Mouse (Mus musculus): ENCODE data around the gene Slc25a38. TPM values are rescaled to one million over a fixed set of nuclear protein-coding genes. Genes with fewer than 3 reads are reported as not detected.

The Slc25a38 gene
- polyA plus RNA-seq, 1 experiment from 2014 or later: 138 TPM

DNA sequence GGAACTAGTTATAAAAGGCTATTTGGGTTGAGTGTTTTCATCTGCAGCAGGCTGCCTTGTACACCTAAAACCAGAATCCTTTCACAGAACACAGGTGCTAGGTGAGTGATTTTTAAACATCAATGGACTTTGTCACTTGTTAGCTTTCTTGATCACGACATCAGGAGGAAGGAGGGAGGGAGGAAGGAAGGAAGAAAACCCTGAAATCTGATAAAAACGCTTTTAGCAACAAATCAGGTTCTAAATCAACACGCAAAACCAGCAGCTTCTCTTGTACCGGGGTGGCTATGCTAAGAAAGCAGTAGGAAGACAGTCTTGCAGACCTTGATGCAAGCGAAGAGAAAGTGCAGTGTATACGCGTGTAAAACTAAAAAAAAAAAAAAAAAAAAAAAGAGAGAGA lies 30.3 kb upstream of the Slc25a38 start:
- Histone ChIP-seq H3K36me3 (ENCODE audit: control insufficient read depth, insufficient read depth, low read length) (no peaks in the 10 kb centered on the region), H3K4me1 (replicated peaks; ENCODE audit: control insufficient read depth, insufficient read depth, low read length) (no peaks in the 10 kb centered on the region), H3K27ac (ENCODE audit: low read depth, low read length) (no peak overlapping the region), H3K27me3 (replicated peaks; ENCODE audit: control insufficient read depth, insufficient read depth, low read length) (no peaks in the 10 kb centered on the region), H3K9me3 (ENCODE audit: control insufficient read depth, low read length) (no peaks in the 10 kb centered on the region), H3K4me2 (no peak overlapping the region), H3K4me3 (ENCODE audit: low read depth, low read length) (no peak overlapping the region), H3K9ac (ENCODE audit: low read depth, low read length) (no peak overlapping the region)
- 59% methylated on average over 7 of the region's 7 CpGs for WGBS
- ATAC-seq (replicated peaks; ENCODE audit: low FRiP score) (no peak), DNase-seq (ENCODE audit: low spot score) (no peak)

DNA sequence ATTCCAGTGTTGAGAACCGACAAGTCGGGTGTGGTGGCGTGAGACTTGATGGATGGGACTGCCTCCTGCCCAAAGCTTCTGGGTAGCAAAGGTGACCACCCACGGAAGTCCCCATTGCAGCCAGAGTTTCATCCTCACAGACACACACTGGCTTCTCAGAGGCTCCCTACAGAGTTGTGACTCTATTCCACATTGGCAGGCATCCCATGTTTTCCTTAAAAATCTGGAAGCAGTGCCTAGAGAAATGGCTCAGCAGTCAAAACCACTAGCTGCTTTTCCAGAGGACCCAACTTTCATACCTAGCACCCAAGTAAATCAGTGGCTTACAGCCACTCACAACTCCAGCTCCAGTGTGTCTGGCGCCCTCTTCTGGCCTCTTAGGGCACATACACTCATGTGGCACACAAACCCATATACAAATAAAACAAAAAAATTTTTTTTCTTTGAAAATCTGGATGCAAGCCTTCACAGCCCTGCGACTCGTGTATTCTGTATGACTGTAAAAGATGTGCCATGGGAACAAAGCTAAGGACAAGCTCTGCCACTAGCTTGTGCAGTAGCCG lies 29.5 kb upstream of the Slc25a38 start:
- Histone ChIP-seq H3K4me3 (ENCODE audit: low read depth, low read length) (no peak overlapping the region), H3K9me3 (ENCODE audit: control insufficient read depth, low read length) (no peaks in the 10 kb centered on the region), H3K27ac (ENCODE audit: low read depth, low read length) (no peak overlapping the region), H3K27me3 (replicated peaks; ENCODE audit: control insufficient read depth, insufficient read depth, low read length) (no peaks in the 10 kb centered on the region), H3K4me2 (no peak overlapping the region), H3K4me1 (replicated peaks; ENCODE audit: control insufficient read depth, insufficient read depth, low read length) (no peaks in the 10 kb centered on the region), H3K36me3 (ENCODE audit: control insufficient read depth, insufficient read depth, low read length) (no peaks in the 10 kb centered on the region), H3K9ac (ENCODE audit: low read depth, low read length) (no peak overlapping the region)
- WGBS: 76% methylated on average over 8 of the region's 8 CpGs
- ATAC-seq (replicated peaks; ENCODE audit: low FRiP score): no peak
- DNase-seq (ENCODE audit: low spot score): no peak

DNA sequence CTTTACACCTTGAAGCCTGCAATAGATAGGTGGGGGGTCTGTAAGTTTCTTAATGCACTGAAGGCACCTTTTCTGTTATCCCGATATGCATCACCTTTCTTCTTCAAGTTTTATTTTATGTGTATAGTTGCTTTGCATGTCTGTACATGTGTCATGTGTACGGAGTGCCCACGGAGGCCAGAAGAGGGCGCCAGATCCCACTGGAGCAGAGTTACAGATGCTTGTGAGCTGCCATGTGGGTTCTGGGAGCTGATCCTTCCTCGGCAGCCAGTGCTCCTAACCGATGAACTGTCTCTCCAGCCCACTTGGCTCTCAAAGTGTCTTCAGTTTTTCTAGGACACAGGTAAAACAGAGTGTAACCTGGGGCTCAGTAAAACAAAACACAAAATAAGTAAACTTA lies 28.9 kb upstream of the Slc25a38 start:
- Histone ChIP-seq H3K4me2 (no peak overlapping the region), H3K4me1 (replicated peaks; ENCODE audit: control insufficient read depth, insufficient read depth, low read length) (no peaks in the 10 kb centered on the region), H3K27me3 (replicated peaks; ENCODE audit: control insufficient read depth, insufficient read depth, low read length) (no peaks in the 10 kb centered on the region), H3K9ac (ENCODE audit: low read depth, low read length) (no peak overlapping the region), H3K36me3 (ENCODE audit: control insufficient read depth, insufficient read depth, low read length) (no peaks in the 10 kb centered on the region), H3K27ac (ENCODE audit: low read depth, low read length) (no peak overlapping the region), H3K9me3 (ENCODE audit: control insufficient read depth, low read length) (no peaks in the 10 kb centered on the region), H3K4me3 (ENCODE audit: low read depth, low read length) (no peak overlapping the region)
- DNase-seq (ENCODE audit: low spot score): no peak
- WGBS: 70% methylated on average over 6 of the region's 6 CpGs
- ATAC-seq (replicated peaks; ENCODE audit: low FRiP score): no peak

DNA sequence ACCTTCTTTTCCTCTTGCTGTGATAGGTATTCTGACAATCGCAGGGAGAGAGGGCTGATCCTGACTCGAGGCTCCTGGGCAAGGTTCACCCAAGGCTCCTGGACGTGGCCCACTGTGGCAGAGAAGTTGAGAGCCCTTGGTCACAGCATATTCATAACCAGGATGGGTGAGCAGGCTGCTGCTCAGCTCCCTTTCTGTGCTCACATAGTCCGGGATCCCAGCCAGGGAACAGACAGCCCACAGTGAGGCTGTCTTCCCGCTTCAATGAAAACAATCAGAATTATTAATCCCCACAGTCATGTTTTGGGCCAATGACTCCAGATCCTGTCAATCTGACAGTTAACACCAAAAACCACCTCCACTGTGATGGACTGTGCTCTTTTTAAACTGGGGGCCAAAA lies 28.2 kb upstream of the Slc25a38 start:
- DNase-seq (ENCODE audit: low spot score) (no peak), ATAC-seq (replicated peaks; ENCODE audit: low FRiP score) (no peak)
- Histone ChIP-seq H3K36me3 (ENCODE audit: control insufficient read depth, insufficient read depth, low read length) (no peaks in the 10 kb centered on the region), H3K9me3 (ENCODE audit: control insufficient read depth, low read length) (no peaks in the 10 kb centered on the region), H3K9ac (ENCODE audit: low read depth, low read length) (no peak overlapping the region), H3K27ac (ENCODE audit: low read depth, low read length) (no peak overlapping the region), H3K4me1 (replicated peaks; ENCODE audit: control insufficient read depth, insufficient read depth, low read length) (no peaks in the 10 kb centered on the region), H3K4me2 (no peak overlapping the region), H3K27me3 (replicated peaks; ENCODE audit: control insufficient read depth, insufficient read depth, low read length) (no peaks in the 10 kb centered on the region), H3K4me3 (ENCODE audit: low read depth, low read length) (no peak overlapping the region)
- 79% methylated on average over 5 of the region's 5 CpGs for WGBS

DNA sequence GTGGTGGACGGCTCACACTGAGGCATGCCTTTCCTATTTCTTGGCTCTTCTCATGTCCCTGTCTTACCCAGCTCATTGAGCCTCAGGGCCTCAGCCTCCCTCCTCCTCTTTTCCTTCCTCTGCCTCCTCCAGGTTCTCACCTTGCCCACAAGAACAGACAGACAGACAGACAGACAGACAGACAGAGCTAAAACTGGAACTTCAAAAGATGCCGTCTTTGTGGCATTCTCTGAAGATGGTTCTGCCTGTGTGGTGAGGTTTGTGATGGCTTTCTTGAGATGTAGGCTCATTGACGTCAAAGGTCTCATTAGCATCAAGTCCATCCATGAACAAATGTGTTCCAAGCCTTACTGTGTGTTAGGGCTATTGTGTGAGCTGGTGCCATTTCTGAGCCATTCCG lies 27.5 kb upstream of the Slc25a38 start:
- 73% methylated on average over 4 of the region's 4 CpGs for WGBS

DNA sequence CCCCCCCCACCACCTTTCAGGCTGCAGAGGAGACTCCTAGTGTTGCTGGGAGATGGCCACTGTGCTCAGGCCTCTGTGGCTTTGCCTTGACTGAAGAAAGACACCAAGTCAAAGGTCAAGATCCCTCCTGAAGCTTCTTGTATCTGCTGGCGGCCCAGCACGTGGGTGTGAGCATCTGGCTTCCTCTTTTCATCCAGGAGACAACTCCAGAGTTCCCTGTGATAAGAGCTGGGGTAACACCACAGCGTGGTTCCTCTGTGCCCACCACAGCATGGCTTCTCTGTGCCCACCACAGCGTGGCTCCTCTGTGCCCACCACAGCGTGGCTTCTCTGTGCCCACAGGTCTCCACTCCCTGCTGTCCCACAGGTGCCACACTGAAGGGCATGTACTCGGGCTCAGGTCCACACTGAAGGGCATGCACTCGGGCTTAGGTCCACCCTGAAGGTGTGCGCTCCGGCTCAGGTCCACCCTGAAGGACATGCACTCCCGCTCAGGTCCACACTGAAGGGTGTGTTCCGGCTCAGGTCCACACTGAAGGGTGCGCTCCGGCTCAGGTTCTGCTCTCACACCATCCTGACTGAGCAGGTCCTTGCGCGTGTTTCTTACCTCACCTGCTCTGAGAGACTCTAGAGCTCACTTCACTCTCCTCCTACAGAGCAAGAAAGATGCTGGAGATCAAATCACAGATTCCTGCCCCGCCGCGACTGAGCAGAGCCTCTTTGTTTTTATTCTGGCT lies 26.8 kb upstream of the Slc25a38 start:
- Histone ChIP-seq H3K9me3 (ENCODE audit: control insufficient read depth, low read length) (no peaks in the 10 kb centered on the region), H3K4me3 (ENCODE audit: low read depth, low read length) (no peak overlapping the region), H3K4me1 (replicated peaks; ENCODE audit: control insufficient read depth, insufficient read depth, low read length) (no peaks in the 10 kb centered on the region), H3K36me3 (ENCODE audit: control insufficient read depth, insufficient read depth, low read length) (no peaks in the 10 kb centered on the region), H3K4me2 (no peak overlapping the region), H3K27me3 (replicated peaks; ENCODE audit: control insufficient read depth, insufficient read depth, low read length) (no peaks in the 10 kb centered on the region), H3K9ac (ENCODE audit: low read depth, low read length) (no peak overlapping the region), H3K27ac (ENCODE audit: low read depth, low read length) (no peak overlapping the region)
- WGBS: 72% methylated on average over 18 of the region's 18 CpGs
- DNase-seq (ENCODE audit: low spot score) (no peak), ATAC-seq (replicated peaks; ENCODE audit: low FRiP score) (no peak)

More for the DNA sequence above, 27.5 kb upstream of the Slc25a38 start:
- no peak overlapping the region for H3K9ac ChIP-seq (ENCODE audit: low read depth, low read length)
- H3K27me3 ChIP-seq (replicated peaks; ENCODE audit: control insufficient read depth, insufficient read depth, low read length): no peaks in the 10 kb centered on the region
- H3K4me3 ChIP-seq (ENCODE audit: low read depth, low read length): no peak overlapping the region
- H3K9me3 ChIP-seq (ENCODE audit: control insufficient read depth, low read length): no peaks in the 10 kb centered on the region
- ATAC-seq (replicated peaks; ENCODE audit: low FRiP score) (no peak), DNase-seq (ENCODE audit: low spot score) (no peak)
- H3K4me1 ChIP-seq (replicated peaks; ENCODE audit: control insufficient read depth, insufficient read depth, low read length): no peaks in the 10 kb centered on the region
- H3K27ac ChIP-seq (ENCODE audit: low read depth, low read length): no peak overlapping the region
- H3K4me2 ChIP-seq: no peak overlapping the region
- H3K36me3 ChIP-seq (ENCODE audit: control insufficient read depth, insufficient read depth, low read length): no peaks in the 10 kb centered on the region

DNA sequence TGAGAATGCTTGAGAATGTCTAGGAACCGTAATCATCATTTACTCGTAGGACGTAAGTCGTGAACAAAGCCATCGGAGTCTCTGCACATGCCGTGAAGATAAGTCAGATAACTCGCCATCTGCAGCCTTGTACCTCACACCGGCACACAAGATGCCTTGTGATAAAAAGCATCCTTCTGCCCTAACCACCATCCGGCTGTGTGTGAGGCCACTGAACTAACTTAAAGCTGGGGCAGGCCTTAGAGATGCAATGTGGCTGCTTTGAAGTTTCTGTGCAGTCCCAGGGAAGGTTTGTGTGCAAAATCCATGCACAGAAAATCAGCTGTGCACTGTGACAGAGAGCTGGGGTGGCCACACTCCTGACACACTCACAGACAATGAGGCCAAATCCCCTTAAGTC lies 25.8 kb upstream of the Slc25a38 start:
- no peaks in the 10 kb centered on the region for H3K9me3 ChIP-seq (ENCODE audit: control insufficient read depth, low read length)
- no peak overlapping the region for H3K4me2 ChIP-seq
- no peaks in the 10 kb centered on the region for H3K4me1 ChIP-seq (replicated peaks; ENCODE audit: control insufficient read depth, insufficient read depth, low read length)
- H3K36me3 ChIP-seq (ENCODE audit: control insufficient read depth, insufficient read depth, low read length): no peaks in the 10 kb centered on the region
- no peak for DNase-seq (ENCODE audit: low spot score)
- no peak overlapping the region for H3K27ac ChIP-seq (ENCODE audit: low read depth, low read length)
- 74% methylated on average over 9 of the region's 9 CpGs for WGBS
- H3K9ac ChIP-seq (ENCODE audit: low read depth, low read length): no peak overlapping the region
- ATAC-seq (replicated peaks; ENCODE audit: low FRiP score): no peak
- no peak overlapping the region for H3K4me3 ChIP-seq (ENCODE audit: low read depth, low read length)
- H3K27me3 ChIP-seq (replicated peaks; ENCODE audit: control insufficient read depth, insufficient read depth, low read length): no peaks in the 10 kb centered on the region

DNA sequence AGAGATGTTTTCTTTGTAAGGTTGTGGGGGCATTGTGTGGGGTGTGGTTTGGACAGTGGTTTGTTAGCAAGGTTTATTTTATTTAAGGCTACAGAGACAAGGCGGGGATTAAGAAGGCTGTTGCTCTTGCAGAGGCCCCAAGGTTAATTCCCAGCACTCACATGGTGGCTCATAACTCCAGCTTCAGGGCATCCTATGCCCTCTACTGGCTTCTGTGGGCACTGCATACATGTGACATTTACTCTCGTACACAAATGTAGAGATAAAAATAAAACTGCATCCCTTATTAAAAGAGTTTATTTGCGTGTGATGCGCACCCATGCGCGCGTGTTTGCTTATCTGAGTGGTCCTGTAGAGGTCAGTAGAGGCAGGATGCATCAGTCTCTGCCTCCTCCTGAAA lies 21.0 kb upstream of the Slc25a38 start:
- H3K4me2 ChIP-seq: no peak overlapping the region
- no peaks in the 10 kb centered on the region for H3K4me1 ChIP-seq (replicated peaks; ENCODE audit: control insufficient read depth, insufficient read depth, low read length)
- H3K4me3 ChIP-seq (ENCODE audit: low read depth, low read length): no peak overlapping the region
- no peaks in the 10 kb centered on the region for H3K27me3 ChIP-seq (replicated peaks; ENCODE audit: control insufficient read depth, insufficient read depth, low read length)
- H3K9me3 ChIP-seq (ENCODE audit: control insufficient read depth, low read length): no peaks in the 10 kb centered on the region
- H3K27ac ChIP-seq (ENCODE audit: low read depth, low read length): no peak overlapping the region
- H3K36me3 ChIP-seq (ENCODE audit: control insufficient read depth, insufficient read depth, low read length): no peaks in the 10 kb centered on the region
- ATAC-seq (replicated peaks; ENCODE audit: low FRiP score) (no peak), DNase-seq (ENCODE audit: low spot score) (no peak)
- WGBS: 76% methylated on average over 7 of the region's 7 CpGs
- no peak overlapping the region for H3K9ac ChIP-seq (ENCODE audit: low read depth, low read length)

DNA sequence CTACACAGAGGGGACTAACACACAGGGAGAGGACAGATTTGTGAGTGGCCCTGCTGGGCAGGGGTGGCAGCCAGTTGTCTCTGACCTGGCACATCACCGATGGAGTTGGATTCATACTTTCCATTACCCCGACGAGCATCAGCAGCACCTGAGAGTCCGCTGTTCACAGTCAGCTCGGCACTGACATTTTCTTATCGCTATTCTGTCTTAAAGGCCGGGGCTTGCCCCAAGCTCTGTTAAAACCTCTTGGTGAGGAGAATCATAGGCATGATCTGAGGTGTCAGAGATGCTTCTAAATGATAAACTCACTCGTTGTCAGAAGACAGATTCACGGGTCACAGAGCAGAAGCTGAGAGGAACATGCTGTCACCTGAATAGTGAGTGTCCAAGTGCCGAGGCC lies 19.1 kb upstream of the Slc25a38 start:
- Histone ChIP-seq H3K27me3 (replicated peaks; ENCODE audit: control insufficient read depth, insufficient read depth, low read length) (no peaks in the 10 kb centered on the region), H3K4me2 (no peak overlapping the region), H3K36me3 (ENCODE audit: control insufficient read depth, insufficient read depth, low read length) (no peaks in the 10 kb centered on the region), H3K4me3 (ENCODE audit: low read depth, low read length) (no peak overlapping the region), H3K9ac (ENCODE audit: low read depth, low read length) (no peak overlapping the region), H3K4me1 (replicated peaks; ENCODE audit: control insufficient read depth, insufficient read depth, low read length) (no peaks in the 10 kb centered on the region), H3K27ac (ENCODE audit: low read depth, low read length) (no peak overlapping the region), H3K9me3 (ENCODE audit: control insufficient read depth, low read length) (no peaks in the 10 kb centered on the region)
- 84% methylated on average over 10 of the region's 10 CpGs for WGBS
- DNase-seq (ENCODE audit: low spot score) (no peak), ATAC-seq (replicated peaks; ENCODE audit: low FRiP score) (no peak)

Measured in liver, embryonic 11.5 days (tissue).